Mouse (Mus musculus): Measurements from ENCODE around the gene Adpgk. TPM values are rescaled to one million over a fixed set of nuclear protein-coding genes. Genes with fewer than 3 reads are reported as not detected.
"Not testable (repeated sequence)": the region's sequence is repeated elsewhere in the genome, so short reads cannot be mapped to it uniquely, and the experiment has no call there.

Adpgk gene
- total RNA-seq, 1 experiment from 2014 or later: 24.9 TPM

DNA sequence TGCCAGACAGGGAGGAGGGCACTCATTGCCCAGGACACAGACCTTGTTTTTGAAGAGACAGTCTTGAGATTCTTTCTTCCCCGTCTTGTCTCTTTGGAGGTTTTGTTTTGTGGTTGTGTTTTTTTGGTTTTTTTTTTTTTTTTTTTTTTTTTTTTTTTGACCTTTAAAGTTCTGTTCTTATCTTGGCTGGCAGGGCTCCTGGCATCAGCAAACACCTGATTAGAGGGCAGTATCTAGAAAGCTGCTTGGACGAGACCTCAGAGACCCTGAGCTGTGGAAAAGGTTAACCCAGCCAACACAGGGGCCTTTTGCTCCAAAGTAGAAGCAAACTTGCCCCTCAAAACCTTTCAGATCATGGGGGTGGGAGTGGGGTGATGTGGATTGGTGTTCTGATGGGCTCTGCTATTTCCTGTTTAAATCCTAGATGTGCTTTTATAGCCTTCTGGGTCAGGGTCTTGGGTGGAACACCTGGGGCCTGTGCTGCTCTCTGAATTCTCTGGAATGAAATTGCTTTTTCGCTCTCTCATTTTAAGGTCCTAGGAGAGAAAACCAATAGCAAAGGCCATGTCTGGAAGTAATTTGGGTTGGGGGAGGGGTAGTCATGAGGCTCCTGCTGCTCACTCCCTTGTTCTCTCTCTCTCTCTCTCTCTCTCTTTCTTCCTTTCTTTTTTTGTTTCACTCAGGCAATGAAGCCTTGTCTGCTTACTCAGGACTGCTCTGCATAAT is 2.5 kb upstream of the Adpgk start:
- no peak for DNase-seq

DNA sequence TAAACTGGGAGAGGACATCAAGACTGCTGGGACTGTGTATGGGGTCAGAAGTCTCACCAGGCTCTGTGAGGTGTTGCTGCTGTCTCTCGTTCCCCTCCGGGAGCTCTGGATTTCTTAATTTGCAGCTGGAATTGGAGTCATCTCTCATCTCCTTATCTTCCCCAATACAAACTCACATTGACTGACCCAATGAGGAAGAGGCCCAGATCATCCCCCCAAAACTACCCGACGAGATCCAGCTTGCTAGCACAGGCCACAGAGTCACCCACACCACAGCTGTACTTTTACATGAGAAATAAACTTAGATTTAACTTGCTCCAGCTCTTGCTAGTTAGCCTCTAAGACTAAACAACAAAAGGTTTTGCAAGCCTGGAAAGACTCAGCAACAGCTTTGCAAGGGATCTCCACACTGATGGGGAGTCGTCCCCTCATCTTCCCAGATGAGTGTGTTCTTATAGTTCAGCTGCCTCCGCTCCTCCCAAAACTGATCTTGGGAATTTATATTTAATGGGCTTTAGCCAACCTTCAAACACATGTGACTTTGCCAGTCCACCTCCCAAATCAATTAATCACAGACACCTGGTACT is 1.7 kb upstream of the Adpgk start:
- DNase-seq: no peak

GRCm38 (mm10) chr9:59291688-59292492 is 532 bp downstream of the Adpgk start:
- DNase-seq: no peak

- DNase-seq: no peak
Measured at GRCm38 (mm10) chr9:59292493-59292875, 1.1 kb downstream of the Adpgk start.

DNA sequence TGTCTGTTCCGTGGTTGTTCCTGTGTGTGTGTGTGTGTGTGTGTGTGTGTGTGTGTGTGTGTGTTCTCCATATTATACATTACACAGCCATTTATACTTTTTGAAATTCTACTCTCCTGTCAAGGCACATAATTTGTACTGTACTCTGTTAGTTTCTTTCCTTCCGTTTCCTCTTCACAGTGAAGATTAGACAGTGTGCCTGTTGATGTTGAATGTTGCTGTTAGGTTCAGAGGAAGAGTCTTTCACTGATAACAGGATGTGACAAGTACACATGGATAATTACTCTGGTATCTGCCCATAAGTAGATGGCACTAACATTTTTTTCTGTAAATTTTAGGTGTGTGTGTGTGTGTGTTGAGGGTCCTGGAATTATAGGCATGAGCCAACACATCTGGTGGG is 5.1 kb downstream of the Adpgk start:
- no peak for DNase-seq

DNA sequence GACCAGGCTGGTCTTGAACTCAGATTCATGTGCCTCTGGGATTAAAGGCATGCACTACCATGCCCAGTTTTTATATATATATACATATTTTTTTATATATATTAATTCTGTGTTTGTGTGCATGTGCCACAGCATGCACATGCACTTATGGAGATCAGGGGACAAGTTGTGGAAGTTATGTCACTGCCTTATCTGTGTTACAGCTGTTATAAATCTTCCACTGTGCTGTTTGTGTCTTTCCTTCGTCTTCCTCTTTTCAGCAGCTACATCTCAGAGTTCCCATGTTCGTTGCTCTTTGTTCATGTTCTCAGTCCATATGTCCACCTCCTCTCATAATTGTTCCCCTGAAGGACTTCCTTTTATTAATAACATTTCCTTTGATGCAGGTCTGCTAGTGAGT is 16.5 kb downstream of the Adpgk start:
- no peak for DNase-seq

DNA sequence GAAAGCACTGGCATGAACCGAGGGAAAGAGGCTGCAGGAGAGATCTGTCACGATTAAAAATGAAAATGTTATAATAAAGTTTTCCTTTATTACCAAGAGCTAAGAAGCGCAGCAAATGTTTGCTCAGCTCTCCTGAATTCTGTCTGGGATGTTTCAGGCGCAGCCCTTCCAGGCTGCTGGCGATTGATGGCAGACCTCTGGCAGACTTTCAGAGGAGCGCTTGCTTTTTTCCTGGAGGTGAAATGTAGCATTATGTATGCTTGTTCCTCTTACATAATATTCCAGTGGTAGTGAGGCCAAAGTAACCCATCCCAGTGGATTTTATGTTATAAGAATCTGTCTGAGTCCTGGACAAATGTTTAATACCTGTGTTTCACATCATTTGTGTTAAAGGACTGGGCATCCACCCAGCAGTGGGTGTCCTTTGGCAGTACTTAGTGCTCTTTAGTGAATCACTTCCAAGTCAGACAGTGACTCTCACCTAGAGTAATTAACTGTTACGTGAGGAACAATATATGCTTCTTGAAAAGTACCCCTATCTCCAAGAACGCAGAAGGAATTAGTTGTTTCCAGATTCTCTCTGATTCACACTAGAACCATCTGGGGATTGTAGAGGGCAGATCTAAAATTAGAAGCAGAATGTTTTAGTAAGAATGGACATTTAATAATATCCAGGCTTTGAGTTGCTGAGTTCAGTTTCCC is 19.4 kb downstream of the Adpgk start:
- no peak for DNase-seq

- no peak for DNase-seq
Measured at GRCm38 (mm10) chr9:59311284-59311670, 19.9 kb downstream of the Adpgk start.

DNA sequence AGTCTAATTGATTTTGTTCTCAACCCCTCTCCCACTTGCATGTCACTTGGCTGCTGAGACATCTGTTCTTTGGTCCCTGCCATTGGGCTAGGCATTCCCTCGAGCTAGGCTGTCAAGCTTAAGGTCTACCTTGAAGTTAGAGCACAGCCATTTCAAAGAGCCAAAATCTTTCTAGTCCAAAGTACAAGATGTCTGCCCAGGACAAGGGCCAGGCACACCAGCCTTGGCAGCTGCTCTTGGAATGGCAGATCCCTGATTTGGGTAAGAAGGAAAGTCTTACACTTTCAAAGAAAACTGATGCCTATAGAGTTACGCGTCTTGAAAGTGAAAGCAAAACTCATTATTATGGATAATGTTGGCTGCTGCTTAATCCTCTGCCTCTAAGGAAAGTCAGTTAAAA is 24.8 kb downstream of the Adpgk start:
- DNase-seq: no peak

GRCm38 (mm10) chr9:59324351-59324750 is 33.0 kb downstream of the Adpgk start:
- no peak for DNase-seq

DNA sequence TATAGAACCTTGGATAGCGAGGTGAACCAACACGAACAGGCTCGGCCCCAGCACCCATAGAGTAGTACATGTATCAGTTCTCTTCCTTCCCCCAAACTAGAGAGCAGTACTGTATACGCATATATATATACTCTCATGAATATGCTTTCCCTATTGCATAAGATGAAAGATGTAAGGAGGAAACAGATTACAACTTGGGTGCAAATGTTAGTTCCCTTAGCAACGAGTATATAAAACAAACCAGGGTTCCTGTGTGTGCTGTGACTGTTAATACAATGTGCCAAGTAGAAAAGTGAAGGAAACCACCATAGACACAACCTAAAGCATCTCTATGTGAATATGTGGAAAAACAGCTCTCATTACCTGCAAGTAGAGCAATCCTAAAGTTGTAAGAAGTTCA is 38.7 kb downstream of the Adpgk start:
- DNase-seq: no peak

DNA sequence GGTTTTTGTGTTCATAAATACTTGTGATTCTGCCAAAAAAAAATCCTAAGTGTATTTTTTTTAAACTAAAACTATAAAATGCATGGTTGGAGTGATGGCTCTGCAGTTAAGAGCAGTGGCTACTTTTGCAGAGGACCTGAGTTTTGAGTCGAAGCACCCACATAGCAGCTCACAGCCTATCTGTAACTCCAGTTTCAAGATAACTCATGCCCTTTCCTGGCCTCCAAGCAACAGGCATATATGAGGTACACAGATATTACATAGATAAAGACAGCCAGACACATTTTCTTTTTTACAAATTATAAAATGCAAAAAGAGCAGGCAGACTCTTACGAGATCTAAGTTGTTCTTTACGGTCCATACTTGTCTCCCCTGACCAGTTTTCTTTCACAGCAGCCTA is 45.2 kb downstream of the Adpgk start:
- no peak for DNase-seq

GRCm38 (mm10) chr9:59337889-59338288 is 46.5 kb downstream of the Adpgk start:
- no peak for DNase-seq

- DNase-seq: no peak
Measured at GRCm38 (mm10) chr9:59338411-59338810, 47.1 kb downstream of the Adpgk start.

- DNase-seq: no peak
Measured at GRCm38 (mm10) chr9:59339107-59339506, 47.7 kb downstream of the Adpgk start.

- peak; percentile 43 for DNase-seq
Measured at GRCm38 (mm10) chr9:59340002-59340401, 48.6 kb downstream of the Adpgk start.

GRCm38 (mm10) chr9:59346176-59346575 is 54.8 kb downstream of the Adpgk start:
- no peak for DNase-seq

DNA sequence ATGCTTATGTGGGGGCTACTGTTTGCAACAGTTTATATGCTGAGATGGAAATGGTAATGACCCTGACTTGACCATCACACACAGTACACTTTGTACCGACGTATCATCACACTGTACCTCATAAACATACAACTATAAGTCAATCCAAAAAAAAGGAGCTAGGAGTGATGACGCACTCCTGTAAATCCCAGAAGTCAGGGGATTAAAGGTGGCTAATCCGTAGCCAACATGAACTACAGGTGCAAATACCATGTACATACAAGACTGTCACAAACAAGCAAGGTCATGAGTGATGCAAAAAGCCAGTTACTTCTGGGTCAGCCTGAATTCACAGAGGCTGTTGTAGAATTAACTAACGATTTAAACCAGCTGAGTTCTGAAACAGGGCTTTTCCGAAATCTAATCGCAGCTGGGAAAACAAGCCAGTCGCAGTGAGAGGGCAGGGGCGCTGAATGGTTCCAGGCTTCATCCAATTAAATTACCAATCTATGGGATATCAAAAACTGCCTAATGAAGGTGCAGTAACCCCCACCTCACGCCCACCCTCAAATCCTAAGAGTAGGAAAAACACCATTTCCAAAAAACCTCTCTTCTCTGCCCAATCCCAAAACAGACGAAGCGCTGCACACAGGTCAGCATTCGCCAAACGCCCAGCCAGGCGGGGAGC is 61.4 kb downstream of the Adpgk start:
- no peak for DNase-seq

DNA sequence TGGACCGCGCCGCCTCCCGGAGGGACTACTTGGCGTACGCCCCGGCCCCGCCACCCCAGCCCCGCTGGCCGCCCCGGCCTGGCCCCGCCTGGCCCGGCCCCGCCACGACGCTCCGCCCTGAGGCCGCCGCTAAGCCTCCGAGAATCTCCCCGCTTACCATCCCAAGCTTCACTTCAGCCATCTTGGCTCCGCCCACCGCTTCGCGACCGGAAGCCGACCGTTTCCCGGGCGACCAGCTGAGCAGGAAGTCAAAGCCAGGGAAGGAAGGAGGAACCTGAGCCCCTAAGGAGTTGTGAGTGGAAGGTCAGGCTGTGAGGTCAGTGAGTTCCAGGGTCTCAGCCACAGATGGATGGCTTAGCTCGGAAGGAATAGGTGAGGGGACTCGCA is 61.9 kb downstream of the Adpgk start, which contains the start of gene Bbs4:
Bbs4 (minus strand) TSS at position 256 of the 387 bp plus-strand sequence.
- peak; percentile 97 for DNase-seq

DNA sequence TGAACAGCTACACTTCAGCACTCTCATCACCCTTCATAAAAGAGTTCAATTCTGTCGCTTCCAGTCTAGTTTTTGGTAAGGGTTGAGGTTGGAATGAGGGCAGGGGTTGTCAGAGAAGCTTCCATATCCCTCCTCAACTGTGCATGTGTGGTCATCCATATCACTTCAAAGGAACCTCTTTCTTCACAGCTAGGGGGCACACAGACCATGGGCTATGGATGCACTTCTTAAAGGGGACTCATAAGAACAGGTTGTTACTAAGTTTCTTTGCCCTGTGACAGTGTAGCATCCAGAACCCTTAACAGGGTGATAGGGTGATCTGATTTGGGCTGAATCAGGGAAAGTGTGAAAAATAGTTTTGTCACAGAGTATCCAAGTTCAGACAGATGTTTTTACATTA is 66.7 kb downstream of the Adpgk start:
- not testable (repeated sequence) for DNase-seq

- not testable (repeated sequence) for DNase-seq
Measured at GRCm38 (mm10) chr9:59360487-59360886, 69.1 kb downstream of the Adpgk start.

DNA sequence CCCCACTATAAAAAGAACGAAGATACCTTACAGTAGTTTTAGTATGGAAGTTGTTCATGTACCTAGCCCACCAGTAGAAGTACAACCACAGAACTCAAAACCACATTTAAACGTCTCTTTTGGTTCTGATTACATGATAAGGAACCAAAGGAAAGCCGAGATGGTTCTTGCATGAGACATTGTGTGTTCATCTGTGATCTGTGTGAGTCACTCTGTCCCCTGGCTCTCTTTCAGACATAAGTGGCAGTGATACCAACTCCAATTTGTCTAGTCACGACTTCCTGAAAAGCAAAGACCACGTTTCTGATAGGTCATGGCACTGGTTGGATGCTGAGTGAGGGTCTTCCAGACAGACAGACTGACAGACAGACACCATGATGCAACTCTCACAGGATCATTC is 77.9 kb downstream of the Adpgk start:
- DNase-seq: no peak
